Mouse (Mus musculus): ENCODE data around the gene Gab3. TPM values are rescaled to one million over a fixed set of nuclear protein-coding genes. Genes with fewer than 3 reads are reported as not detected.
"Not testable (repeated sequence)": the region's sequence is repeated elsewhere in the genome, so short reads cannot be mapped to it uniquely, and the experiment has no call there.

Gene Gab3
- total RNA-seq, 2 experiments from 2014 or later = 3.3 TPM

DNA sequence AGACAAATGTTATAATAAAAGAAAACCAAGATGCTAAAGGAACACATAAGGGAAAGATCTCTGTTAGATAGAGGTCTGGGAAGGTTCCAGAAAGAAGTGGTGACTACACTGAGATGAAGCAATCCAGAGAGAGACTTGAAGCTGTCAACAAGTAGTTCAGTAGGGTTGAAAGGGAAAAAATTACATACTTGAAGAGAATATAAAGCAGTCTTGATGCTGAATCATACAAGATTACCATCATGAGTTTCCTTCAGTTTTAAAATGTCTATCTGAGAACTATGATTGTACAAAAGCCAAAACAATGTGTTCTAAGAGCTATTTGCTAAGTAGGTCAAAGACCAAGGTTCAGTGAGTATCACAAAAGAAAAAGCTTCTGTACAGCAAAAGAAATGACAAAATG lies 48.6 kb downstream of the Gab3 start:
- no peak for DNase-seq (ENCODE audit: low spot score in 2 of 2)

GRCm38 (mm10) chrX:75035162-75035561 lies 50.1 kb downstream of the Gab3 start:
- DNase-seq (ENCODE audit: low spot score in 2 of 2) = no peak

GRCm38 (mm10) chrX:75034054-75034453 lies 51.2 kb downstream of the Gab3 start:
- not testable (repeated sequence) for DNase-seq (ENCODE audit: low spot score in 2 of 2)

GRCm38 (mm10) chrX:74983734-74984133 lies 101.5 kb downstream of the Gab3 start:
- no peak for DNase-seq (ENCODE audit: low spot score in 2 of 2)

DNA sequence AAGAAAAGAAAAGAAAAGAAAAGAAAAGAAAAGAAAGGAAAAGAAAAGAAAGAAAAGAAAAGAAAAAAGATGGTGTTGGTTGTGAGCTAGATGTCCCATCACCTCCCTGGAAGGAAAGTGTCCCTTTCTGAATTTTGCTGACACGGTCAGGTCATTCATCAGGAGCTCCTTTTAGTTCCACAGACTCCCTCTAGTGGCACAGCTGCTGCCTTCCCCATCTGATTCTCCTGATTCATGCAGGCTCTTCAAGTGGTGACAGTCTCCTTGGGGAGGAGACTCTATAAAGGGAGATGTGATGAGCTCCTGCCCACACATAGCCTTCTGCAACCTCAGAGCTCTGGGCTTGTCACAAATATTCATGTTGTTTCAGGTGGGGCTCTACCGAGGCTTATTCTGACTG lies 122.4 kb downstream of the Gab3 start:
- DNase-seq (ENCODE audit: low spot score in 2 of 2) = not testable (repeated sequence)

DNA sequence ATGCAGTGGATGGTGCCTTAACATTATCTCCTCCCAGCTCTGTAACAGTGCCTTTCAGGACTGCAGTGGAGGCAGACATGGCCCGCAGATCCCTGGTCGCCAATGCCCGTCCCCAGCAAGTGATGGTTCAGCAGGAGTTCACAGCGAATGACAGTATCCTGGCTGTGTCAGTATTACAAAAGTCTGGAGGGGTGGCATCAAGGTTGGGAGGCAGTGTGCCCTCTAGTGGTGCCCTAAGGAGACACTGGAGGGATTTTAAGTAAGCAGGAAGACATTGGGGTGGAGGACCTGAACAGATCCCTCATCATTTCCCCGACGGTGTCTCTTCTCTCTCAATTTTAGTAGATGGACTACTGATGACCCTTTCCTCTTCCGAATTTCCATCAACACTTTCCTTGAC lies 126.1 kb downstream of the Gab3 start:
- DNase-seq (ENCODE audit: low spot score in 2 of 2) = not testable (repeated sequence)

Other genes with a start within 250 kb of the Gab3 start
- gene Gm5936, start 248.3 kb downstream of the Gab3 start, total RNA-seq (2021) = not detected
- 10 to 100 TPM; 34.3 to 35.6 TPM for gene Dkc1, start 10.4 kb upstream of the Gab3 start, total RNA-seq (2021)
- 10 to 100 TPM; 28.7 to 32.4 TPM for gene Mpp1, start 45.6 kb upstream of the Gab3 start, total RNA-seq (2021)
- gene Smim9, start 78.3 kb upstream of the Gab3 start, total RNA-seq (2021) = not detected